Mouse (Mus musculus) liver, embryonic 11.5 days (tissue): ENCODE results near the gene 2200002D01Rik. TPM values are rescaled to one million over a fixed set of nuclear protein-coding genes. Genes with fewer than 3 reads are reported as not detected.
"Not testable (repeated sequence)": the region's sequence is repeated elsewhere in the genome, so short reads cannot be mapped to it uniquely, and the experiment has no call there.

ENCODE experiments used
- ATAC-seq: fragments of 200-750 bp; cut with Nextera tagmentation; replicated peaks from 2 replicates; pipeline ENCODE4 v1.8.0; 2017; ENCODE audit warnings: moderate number of reproducible peaks, mild to moderate bottlenecking, moderate TSS enrichment, moderate library complexity; ENCODE audit not compliant: low FRiP score
- DNase-seq: peaks from one replicate; pipeline ENCODE4 v3.0.0-alpha.2; 2017; ENCODE audit warnings: low spot score
- H3K27ac ChIP-seq: fragments of 300-500 bp; sonication (generic); 2 replicates; pipeline ENCODE4 v1.5.1; 2014; ENCODE audit warnings: mild to moderate bottlenecking, low read depth, low read length, control low read depth
- H3K27me3 ChIP-seq: fragments of 300-500 bp; sonication (generic); replicated peaks from 2 replicates; pipeline ENCODE4 v1.6.1; 2014; ENCODE audit warnings: low read length, mixed read lengths; ENCODE audit not compliant: control insufficient read depth, insufficient read depth
- H3K36me3 ChIP-seq: fragments of 300-500 bp; sonication (generic); 2 replicates; pipeline ENCODE4 v1.6.1; 2014; ENCODE audit warnings: mild to moderate bottlenecking, low read length, moderate library complexity, mixed read lengths; ENCODE audit not compliant: control insufficient read depth, insufficient read depth
- H3K4me1 ChIP-seq: fragments of 300-500 bp; sonication (generic); replicated peaks from 2 replicates; pipeline ENCODE4 v1.6.1; 2014; ENCODE audit warnings: low read length, mixed read lengths; ENCODE audit not compliant: control insufficient read depth, insufficient read depth
- H3K4me2 ChIP-seq: fragments of 300-500 bp; sonication (generic); 2 replicates; pipeline ENCODE4 v1.6.1; 2014; ENCODE audit warnings: mild to moderate bottlenecking, control low read depth, moderate library complexity
- H3K4me3 ChIP-seq: fragments of 300-500 bp; sonication (generic); 2 replicates; pipeline ENCODE4 v1.5.1; 2014; ENCODE audit warnings: low read depth, low read length, control low read depth
- H3K9ac ChIP-seq: fragments of 300-500 bp; sonication (generic); 2 replicates; pipeline ENCODE4 v1.6.1; 2014; ENCODE audit warnings: low read depth, low read length, control low read depth
- H3K9me3 ChIP-seq: fragments of 300-500 bp; sonication (generic); 2 replicates; pipeline ENCODE4 v1.6.1; 2016; ENCODE audit warnings: low read length, inconsistent platforms, mixed read lengths; ENCODE audit not compliant: control insufficient read depth
- WGBS: fragments of 180-500 bp; shearing (Covaris S2); extraction: QIAGEN DNeasy Blood & Tissue Kit; methylation state at CpG from one replicate; pipeline ENCODE4 v1.1.7; 2014; 5-methylcytosine and 5-hydroxymethylcytosine counted together
- polyA plus RNA-seq: library from polyadenylated mRNA; unstranded; fragments of >200 nt; fragmentation: Nextera tagmentation; extraction: Ambion mirVana; gene quantifications from 2 replicates; pipeline ENCODE4 v1.2.1, GENCODE M21; 2014

The 2200002D01Rik gene
- polyA plus RNA-seq, 1 experiment from 2014 or later, result 4.4 TPM

GRCm38 (mm10) chr7:29247706-29248105, 560 bp downstream of the 2200002D01Rik start:
- WGBS, result 15% methylated on average over 19 of the region's 19 CpGs
- H3K36me3 ChIP-seq, result peaks cover 12% of the 10 kb centered on the region; the same call in 1 of the 2 replicates
- H3K27ac ChIP-seq, result no peak overlapping the region
- H3K4me2 ChIP-seq, result peak overlapping the region; percentile 69
- no peak for DNase-seq
- H3K4me1 ChIP-seq, result peaks cover 15% of the 10 kb centered on the region
- H3K27me3 ChIP-seq, result no peaks in the 10 kb centered on the region
- H3K9me3 ChIP-seq, result no peaks in the 10 kb centered on the region
- H3K4me3 ChIP-seq, result peak overlapping the region; percentile 49
- H3K9ac ChIP-seq, result peak overlapping the region; percentile 10
- peak; percentile 28; the same call in 1 of the 2 replicates for ATAC-seq

GRCm38 (mm10) chr7:29247314-29247700, 959 bp downstream of the 2200002D01Rik start:
- ATAC-seq, result peak; percentile 28; the same call in 1 of the 2 replicates
- Histone ChIP-seq H3K4me3 (peak overlapping the region; percentile 49), H3K9me3 (no peaks in the 10 kb centered on the region), H3K9ac (peak overlapping the region; percentile 10), H3K27me3 (no peaks in the 10 kb centered on the region), H3K4me2 (peak overlapping the region; percentile 69), H3K4me1 (peaks cover 15% of the 10 kb centered on the region), H3K36me3 (peaks cover 12% of the 10 kb centered on the region; the same call in 1 of the 2 replicates), H3K27ac (no peak overlapping the region)
- peak; percentile 83 for DNase-seq
- WGBS, result 24% methylated on average over 16 of the region's 16 CpGs

- Histone ChIP-seq H3K27ac (no peak overlapping the region), H3K4me3 (no peak overlapping the region), H3K9me3 (no peaks in the 10 kb centered on the region), H3K27me3 (no peaks in the 10 kb centered on the region), H3K4me2 (peak overlapping the region; percentile 69), H3K4me1 (peaks cover 15% of the 10 kb centered on the region), H3K9ac (no peak overlapping the region), H3K36me3 (peaks cover 12% of the 10 kb centered on the region; the same call in 1 of the 2 replicates)
- DNase-seq (no peak), ATAC-seq (peak; percentile 8; the same call in 1 of the 2 replicates)
- WGBS, result 78% methylated on average over 21 of the region's 21 CpGs
These were observed 1.5 kb downstream of the 2200002D01Rik start for GRCm38 (mm10) chr7:29246619-29247313.

GRCm38 (mm10) chr7:29246015-29246414, 2.3 kb downstream of the 2200002D01Rik start:
- Histone ChIP-seq H3K9ac (no peak overlapping the region), H3K36me3 (peaks cover 12% of the 10 kb centered on the region; the same call in 1 of the 2 replicates), H3K27me3 (no peaks in the 10 kb centered on the region), H3K4me1 (peaks cover 15% of the 10 kb centered on the region), H3K4me2 (no peak overlapping the region), H3K9me3 (no peaks in the 10 kb centered on the region), H3K4me3 (no peak overlapping the region), H3K27ac (no peak overlapping the region)
- no peak for DNase-seq
- WGBS, result 90% methylated on average over 5 of the region's 5 CpGs
- no peak for ATAC-seq

- no peak for DNase-seq
- no peak overlapping the region for H3K4me3 ChIP-seq
- H3K4me2 ChIP-seq, result no peak overlapping the region
- ATAC-seq, result no peak
- no peak overlapping the region for H3K9ac ChIP-seq
- no peak overlapping the region for H3K27ac ChIP-seq
- peaks cover 12% of the 10 kb centered on the region; the same call in 1 of the 2 replicates for H3K36me3 ChIP-seq
- H3K27me3 ChIP-seq, result no peaks in the 10 kb centered on the region
- WGBS, result 79% methylated on average over 7 of the region's 7 CpGs
- peaks cover 19% of the 10 kb centered on the region for H3K4me1 ChIP-seq
- no peaks in the 10 kb centered on the region for H3K9me3 ChIP-seq
These were observed 3.4 kb downstream of the 2200002D01Rik start for GRCm38 (mm10) chr7:29244732-29245416.

- peak; percentile 95 for ATAC-seq
These were observed 10.0 kb downstream of the 2200002D01Rik start, which contains the start of gene Yif1b for GRCm38 (mm10) chr7:29238019-29238967. TSS of gene Yif1b (plus strand) at chr7:29238329.

GRCm38 (mm10) chr7:29237596-29237995, 10.7 kb downstream of the 2200002D01Rik start:
- Histone ChIP-seq H3K27ac (peak overlapping the region; percentile 84), H3K4me3 (peak overlapping the region; percentile 69), H3K9ac (peak overlapping the region; percentile 65), H3K4me2 (peak overlapping the region; percentile 95), H3K4me1 (peaks cover 13% of the 10 kb centered on the region)
- not testable (repeated sequence) for H3K36me3 ChIP-seq, DNase-seq, H3K27me3 ChIP-seq, H3K9me3 ChIP-seq, ATAC-seq
- WGBS, result 24% methylated on average over 6 of the region's 6 CpGs

More at GRCm38 (mm10) chr7:29238019-29238967, 10.0 kb downstream of the 2200002D01Rik start, which contains the start of gene Yif1b:
- Histone ChIP-seq H3K4me2 (peak within 1 kb of the TSS; percentile 95), H3K27ac (peak within 1 kb of the TSS; percentile 84), H3K27me3 (no peaks in the 10 kb centered on the region), H3K4me3 (peak within 1 kb of the TSS; percentile 69), H3K9ac (peak within 1 kb of the TSS; percentile 83), H3K4me1 (peaks cover 13% of the 10 kb centered on the region), H3K36me3 (no peaks in the 10 kb centered on the region), H3K9me3 (no peaks in the 10 kb centered on the region)
- WGBS, result 1% methylated on average over 60 of the region's 60 CpGs
- peak; percentile 98 for DNase-seq

GRCm38 (mm10) chr7:29236593-29236992, 11.7 kb downstream of the 2200002D01Rik start:
- no peak for DNase-seq
- Histone ChIP-seq H3K9me3 (no peaks in the 10 kb centered on the region), H3K27ac (no peak overlapping the region), H3K36me3 (no peaks in the 10 kb centered on the region), H3K9ac (no peak overlapping the region), H3K4me1 (peaks cover 16% of the 10 kb centered on the region), H3K4me2 (no peak overlapping the region), H3K4me3 (no peak overlapping the region), H3K27me3 (peaks cover 14% of the 10 kb centered on the region)
- WGBS, result 55% methylated on average over 4 of the region's 4 CpGs
- ATAC-seq, result no peak
